Mouse (Mus musculus): ENCODE measurements around the gene Katnbl1.

Gene Katnbl1

GRCm38 (mm10) chr2:112378973-112379898 is at the start of gene Katnbl1:
TSS of gene Katnbl1 (plus strand) at chr2:112379211.
- peak; percentile 88 to 94 for DNase-seq (ENCODE audit: low spot score in 2 of 2)

GRCm38 (mm10) chr2:112332051-112332898 is 46.7 kb upstream of the Katnbl1 start:
- no peak for DNase-seq (ENCODE audit: low spot score in 2 of 2)

GRCm38 (mm10) chr2:112337211-112337610 is 41.8 kb upstream of the Katnbl1 start:
- DNase-seq (ENCODE audit: low spot score in 2 of 2), result no peak

GRCm38 (mm10) chr2:112339736-112340135 is 39.3 kb upstream of the Katnbl1 start:
- DNase-seq (ENCODE audit: low spot score in 2 of 2), result peak in 1 of 2 experiments; percentile 8

- DNase-seq (ENCODE audit: low spot score in 2 of 2), result no peak
Measured at GRCm38 (mm10) chr2:112341117-112341516, 37.9 kb upstream of the Katnbl1 start.

GRCm38 (mm10) chr2:112348246-112348645 is 30.8 kb upstream of the Katnbl1 start:
- DNase-seq (ENCODE audit: low spot score in 2 of 2), result no peak

GRCm38 (mm10) chr2:112353685-112354455 is 25.1 kb upstream of the Katnbl1 start:
- DNase-seq (ENCODE audit: low spot score in 2 of 2), result no peak

- DNase-seq (ENCODE audit: low spot score in 2 of 2), result no peak
Measured at GRCm38 (mm10) chr2:112359611-112360010, 19.4 kb upstream of the Katnbl1 start.

GRCm38 (mm10) chr2:112360012-112360780 is 18.8 kb upstream of the Katnbl1 start:
- DNase-seq (ENCODE audit: low spot score in 2 of 2), result no peak

- no peak for DNase-seq (ENCODE audit: low spot score in 2 of 2)
Measured at GRCm38 (mm10) chr2:112360781-112361169, 18.2 kb upstream of the Katnbl1 start.

- DNase-seq (ENCODE audit: low spot score in 2 of 2), result peak in 1 of 2 experiments; percentile 1
Measured at GRCm38 (mm10) chr2:112367222-112367621, 11.8 kb upstream of the Katnbl1 start.

GRCm38 (mm10) chr2:112367726-112368673 is 11.0 kb upstream of the Katnbl1 start, which contains the start of gene Emc4:
TSS of gene Emc4 (minus strand) at chr2:112368027.
- peak; percentile 77 to 81 for DNase-seq (ENCODE audit: low spot score in 2 of 2)

- no peak for DNase-seq (ENCODE audit: low spot score in 2 of 2)
Measured at GRCm38 (mm10) chr2:112369941-112370340, 9.1 kb upstream of the Katnbl1 start.

GRCm38 (mm10) chr2:112373141-112373540 is 5.9 kb upstream of the Katnbl1 start:
- no peak for DNase-seq (ENCODE audit: low spot score in 2 of 2)

- no peak for DNase-seq (ENCODE audit: low spot score in 2 of 2)
Measured at GRCm38 (mm10) chr2:112374610-112375009, 4.4 kb upstream of the Katnbl1 start.

GRCm38 (mm10) chr2:112380131-112380530 is 1.1 kb downstream of the Katnbl1 start:
- DNase-seq (ENCODE audit: low spot score in 2 of 2), result no peak

GRCm38 (mm10) chr2:112381219-112381618 is 2.2 kb downstream of the Katnbl1 start:
- no peak for DNase-seq (ENCODE audit: low spot score in 2 of 2)

GRCm38 (mm10) chr2:112390843-112391242 is 11.8 kb downstream of the Katnbl1 start:
- DNase-seq (ENCODE audit: low spot score in 2 of 2), result no peak

GRCm38 (mm10) chr2:112391346-112392000 is 12.5 kb downstream of the Katnbl1 start:
- DNase-seq (ENCODE audit: low spot score in 2 of 2), result no peak
